Mouse (Mus musculus): ENCODE measurements around the gene Arxes2. TPM values are rescaled to one million over a fixed set of nuclear protein-coding genes. Genes with fewer than 3 reads are reported as not detected.
A peak's percentile ranks its signal among the peaks of the same experiment; 100 is the strongest.

Gene Arxes2
- total and polyA plus RNA-seq, 3 experiments, result not detected

DNA sequence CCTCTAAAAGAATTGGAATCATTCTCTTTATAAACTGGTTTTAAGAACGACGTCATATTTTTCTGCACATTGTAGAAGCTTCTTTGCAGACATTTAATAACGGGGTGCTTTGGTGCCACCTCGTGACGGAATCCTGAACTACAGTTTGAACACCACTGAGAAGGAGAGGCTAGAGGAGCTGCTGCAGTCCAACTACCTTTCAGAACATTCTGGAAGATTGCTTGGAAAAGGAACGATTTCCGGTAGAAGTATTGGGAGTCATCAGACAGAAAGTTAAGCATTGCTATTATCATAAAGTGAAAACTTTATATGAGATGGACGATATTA, 18.4 kb upstream of the Arxes2 start:
- H3K27ac ChIP-seq (ENCODE audit: control insufficient read depth, low read depth, low read length), result no peak overlapping the region
- no peaks in the 10 kb centered on the region for H3K4me1 ChIP-seq (ENCODE audit: control insufficient read depth in 1 of 2, insufficient read depth in 2 of 2, low read length in 2 of 2)
- TF ChIP-seq RAD21 (IDR thresholded peaks at IDR 0.05; ENCODE audit: low read depth, low read length) (peak; percentile 66), ZC3H11A (IDR thresholded peaks at IDR 0.05; ENCODE audit: low read depth, low read length) (peak; percentile 31), SMC3 (IDR thresholded peaks at IDR 0.05; ENCODE audit: low read depth, low read length) (peak; percentile 67), CTCF (IDR thresholded peaks at IDR 0.05 in 2 of 3, conservative IDR thresholded peaks at IDR 0.05 in 1 of 3; ENCODE audit: control insufficient read depth in 1 of 3, insufficient read depth in 1 of 3, low read depth in 2 of 3, low read length in 3 of 3, poor library complexity in 1 of 3, severe bottlenecking in 1 of 3) (peak; percentile 60 to 78 (median 69)), MYC (IDR thresholded peaks at IDR 0.05; ENCODE audit: low read depth, low read length) (no peak), BHLHE40 (IDR thresholded peaks at IDR 0.05; ENCODE audit: borderline replicate concordance, low read depth, low read length) (0 out of 2 replicates have a peak, but pooled peaks have one; percentile 31)
- peak; percentile 72 for DNase-seq (ENCODE audit: low read depth, low spot score)
- H3K4me3 ChIP-seq (ENCODE audit: control insufficient read depth in 1 of 2, insufficient read depth in 1 of 2, low read depth in 2 of 2, low read length in 2 of 2), result no peak overlapping the region
- H3K27me3 ChIP-seq (ENCODE audit: control insufficient read depth in 1 of 2, insufficient read depth in 2 of 2, low read length in 2 of 2), result no peaks in the 10 kb centered on the region
- H3K36me3 ChIP-seq (ENCODE audit: control insufficient read depth in 1 of 2, insufficient read depth in 2 of 2, low read length in 2 of 2), result no peaks in the 10 kb centered on the region
- no peak overlapping the region for H3K9ac ChIP-seq (ENCODE audit: control insufficient read depth, low read depth, low read length, poor library complexity, severe bottlenecking)
- no peaks in the 10 kb centered on the region for H3K9me3 ChIP-seq (replicated peaks; ENCODE audit: insufficient read depth, low read length)
- H3K79me2 ChIP-seq (ENCODE audit: control insufficient read depth, insufficient read depth, low read length, poor library complexity), result no peaks in the 10 kb centered on the region

GRCm38 (mm10) chrX:135984539-135985260, 8.9 kb upstream of the Arxes2 start:
- Histone ChIP-seq H3K79me2 (ENCODE audit: control insufficient read depth, insufficient read depth, low read length, poor library complexity) (no peaks in the 10 kb centered on the region), H3K9me3 (replicated peaks; ENCODE audit: insufficient read depth, low read length) (no peaks in the 10 kb centered on the region), H3K27ac (ENCODE audit: control insufficient read depth, low read depth, low read length) (no peak overlapping the region), H3K27me3 (ENCODE audit: control insufficient read depth in 1 of 2, insufficient read depth in 2 of 2, low read length in 2 of 2) (no peaks in the 10 kb centered on the region; a peak in 1 of 4 replicates), H3K4me3 (ENCODE audit: control insufficient read depth in 1 of 2, insufficient read depth in 1 of 2, low read depth in 2 of 2, low read length in 2 of 2) (no peak overlapping the region), H3K36me3 (ENCODE audit: control insufficient read depth in 1 of 2, insufficient read depth in 2 of 2, low read length in 2 of 2) (no peaks in the 10 kb centered on the region), H3K4me1 (ENCODE audit: control insufficient read depth in 1 of 2, insufficient read depth in 2 of 2, low read length in 2 of 2) (no peaks in the 10 kb centered on the region), H3K9ac (ENCODE audit: control insufficient read depth, low read depth, low read length, poor library complexity, severe bottlenecking) (no peak overlapping the region)
- no peak for DNase-seq (ENCODE audit: low read depth, low spot score)
- no peak for TF ChIP-seq ZKSCAN1 (IDR thresholded peaks at IDR 0.05; ENCODE audit: low read depth, low read length)
- no peak for TF ChIP-seq TBP (IDR thresholded peaks at IDR 0.05; ENCODE audit: low read depth, low read length)
- TF ChIP-seq MXI1 (IDR thresholded peaks at IDR 0.05; ENCODE audit: low read depth, low read length), result no peak
- TF ChIP-seq POLR2AphosphoS2 (IDR thresholded peaks at IDR 0.05; ENCODE audit: low read length), result no peak
- TF ChIP-seq ZMIZ1 (IDR thresholded peaks at IDR 0.05; ENCODE audit: low read depth, low read length), result no peak
- TF ChIP-seq USF1 (IDR thresholded peaks at IDR 0.05; ENCODE audit: low read depth, low read length), result no peak
- no peak for TF ChIP-seq NRF1 (IDR thresholded peaks at IDR 0.05; ENCODE audit: insufficient read depth, low read depth, low read length, poor library complexity, severe bottlenecking)
- no peak for TF ChIP-seq E2F4 (IDR thresholded peaks at IDR 0.05; ENCODE audit: borderline replicate concordance, low read depth, low read length)
- no peak for TF ChIP-seq SIN3A (IDR thresholded peaks at IDR 0.05; ENCODE audit: low read length)
- TF ChIP-seq TAL1 (IDR thresholded peaks at IDR 0.05; ENCODE audit: low read length), result no peak

Measured in MEL (cell line).